Mouse (Mus musculus) heart, adult 2 months (tissue): Measurements from ENCODE around the gene Peg3. TPM values are rescaled to one million over a fixed set of nuclear protein-coding genes. Genes with fewer than 3 reads are reported as not detected.

Experiments
- DNase-seq, 2 experiments: peaks; one replicate each; pipeline ENCODE4 v3.0.0; 2021
- H3K27ac ChIP-seq: fragments of 200-600 bp; 2 replicates; pipeline ENCODE4 v1.8.1; 2022
- H3K27me3 ChIP-seq: fragments of 200-500 bp; 2 replicates; pipeline ENCODE4 v1.6.1; 2012; ENCODE audit warnings: mild to moderate bottlenecking, low read length, inconsistent platforms, mixed read lengths; ENCODE audit not compliant: control insufficient read depth, insufficient read depth
- H3K36me3 ChIP-seq: fragments of 200-500 bp; 2 replicates; pipeline ENCODE4 v1.6.1; 2012; ENCODE audit warnings: low read length, inconsistent platforms; ENCODE audit not compliant: control insufficient read depth, insufficient read depth
- H3K4me1 ChIP-seq: fragments of 200-500 bp; 2 replicates; pipeline ENCODE4 v1.6.1; 2011; ENCODE audit warnings: low read length; ENCODE audit not compliant: control insufficient read depth, insufficient read depth
- H3K4me3 ChIP-seq: fragments of 200-600 bp; 2 replicates; pipeline ENCODE4 v1.8.1; 2022
- H3K79me2 ChIP-seq: fragments of 200-500 bp; replicated peaks from 2 replicates; pipeline ENCODE4 v1.6.1; 2012; ENCODE audit warnings: mild to moderate bottlenecking, inconsistent platforms, low read length, moderate library complexity, mixed read lengths; ENCODE audit not compliant: control insufficient read depth, insufficient read depth
- H3K9ac ChIP-seq: fragments of 200-500 bp; 2 replicates; pipeline ENCODE4 v1.6.1; 2012; ENCODE audit warnings: low read depth, mild to moderate bottlenecking, control low read depth, inconsistent platforms, low read length, mixed read lengths
- CTCF ChIP-seq: fragments of 200-600 bp; IDR thresholded peaks from 2 replicates; pipeline ENCODE4 v1.8.1; 2022; ENCODE audit warnings: antibody characterized with exemption, mild to moderate bottlenecking, moderate library complexity
- EP300 ChIP-seq: fragments of 200-500 bp; IDR thresholded peaks from 2 replicates; pipeline ENCODE4 v1.6.1; 2011; ENCODE audit warnings: low read depth, low read length, control low read depth; ENCODE audit not compliant: insufficient read depth
- POLR2A ChIP-seq: fragments of 200-500 bp; IDR thresholded peaks from 2 replicates; pipeline ENCODE4 v1.6.1; 2011; ENCODE audit warnings: mild to moderate bottlenecking, low read depth, low read length, control low read depth; ENCODE audit not compliant: insufficient read depth
- WGBS: fragments of 180-500 bp; shearing (Covaris S2); methylation state at CpG from one replicate; pipeline ENCODE4 v1.1.7; 2018; 5-methylcytosine and 5-hydroxymethylcytosine counted together
- intact Hi-C: fragments of 180-260 bp; cut with DNase I; formaldehyde crosslinking; loops from one replicate; pipeline ENCODE4 v1.15.1; 2025
- polyA plus RNA-seq: library from polyadenylated mRNA; depleted of rRNA; stranded (reverse); fragments of >200 nt; gene quantifications from 2 replicates; pipeline ENCODE4 v1.2.3, GENCODE M21; 2012
- total RNA-seq, 2 experiments: library from RNA; stranded (reverse); gene quantifications; 2 replicates each; pipeline ENCODE4 v1.2.3; 2021

Peg3 gene
- total and polyA plus RNA-seq, 3 experiments = 4.3 to 8.0 (median 5.9) TPM

DNA sequence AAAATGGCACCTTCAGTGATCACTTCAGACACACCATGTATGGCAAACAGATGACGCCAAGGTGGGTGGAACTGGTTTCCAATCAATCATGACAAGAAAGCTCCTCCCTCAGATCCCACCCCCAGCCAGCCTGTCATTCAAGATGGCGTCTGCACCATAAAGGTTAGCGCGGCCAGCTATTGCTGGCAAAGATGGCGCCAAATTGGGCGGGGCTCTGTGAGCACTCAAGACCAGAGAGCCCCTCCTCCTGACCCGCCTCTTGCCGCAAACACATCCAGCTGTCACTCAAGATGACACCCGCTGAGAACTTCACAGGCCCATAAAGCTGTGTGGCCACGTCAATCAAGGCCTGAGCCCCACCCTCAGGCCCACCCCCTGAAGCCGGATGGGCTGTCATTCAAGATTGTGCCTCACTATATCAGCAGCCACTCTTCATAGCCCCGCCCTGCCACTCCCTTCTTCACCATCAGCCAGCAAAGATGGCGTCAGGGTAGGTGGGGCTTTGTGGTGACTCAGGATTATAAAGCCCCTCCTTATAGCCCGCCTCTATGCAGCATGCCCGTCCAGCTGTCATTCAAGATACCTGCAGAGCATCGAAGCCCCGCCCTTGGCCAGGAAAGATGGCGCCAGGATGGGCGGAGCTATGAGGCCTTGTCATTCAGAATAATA is 1.8 kb downstream of the Peg3 start:
- intact Hi-C loops = loop anchor here (5.0 kb wide), 4 partner anchors 66 to 441 kb away; partner anchors contain the start of genes Zfp667 and Zfp78

DNA sequence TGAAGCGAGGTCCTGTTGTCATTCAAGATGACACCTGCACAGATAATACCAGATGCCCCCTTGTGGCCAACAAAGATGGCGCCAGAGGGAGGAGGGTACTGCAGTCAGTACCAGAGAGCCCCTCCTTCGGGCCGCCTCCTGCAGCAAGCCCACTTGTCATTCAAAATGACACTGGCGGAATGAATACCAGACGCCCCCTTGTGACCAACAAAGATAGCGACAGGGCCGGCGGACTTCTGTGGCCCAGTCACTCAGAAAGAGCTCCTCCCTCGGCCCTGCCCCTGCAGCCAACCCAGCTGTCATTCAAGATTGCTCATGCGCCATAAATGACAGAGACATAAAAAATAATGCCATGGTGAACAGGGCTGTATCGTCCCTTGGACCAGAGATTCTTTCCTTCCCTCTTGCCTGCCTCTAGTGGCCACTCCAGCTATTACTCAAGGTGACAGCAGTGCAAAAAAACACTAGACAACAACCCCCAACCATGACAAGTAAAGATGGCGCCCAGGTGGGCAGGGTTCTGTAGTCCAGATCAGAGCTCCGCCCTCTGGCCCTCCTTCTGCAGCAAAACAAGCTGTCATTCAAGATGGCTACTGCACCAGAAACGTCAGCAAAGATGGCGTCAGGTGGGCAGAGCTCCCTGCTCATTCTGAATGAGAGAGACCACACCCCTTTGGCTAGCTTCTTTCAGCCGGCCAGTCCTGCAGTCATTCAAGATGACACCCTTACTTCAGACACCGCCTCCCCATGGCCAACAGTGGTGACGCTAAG is 2.7 kb downstream of the Peg3 start:
- peak overlapping the region; percentile 28; the same call in 1 of the 2 replicates for H3K4me3 ChIP-seq
- peak; percentile 73 to 86 for DNase-seq
- no peaks in the 10 kb centered on the region for H3K79me2 ChIP-seq
- intact Hi-C loops = loop anchor here (5.0 kb wide), 4 partner anchors 65 to 440 kb away; partner anchors contain the start of genes Zfp667 and Zfp78
- H3K9ac ChIP-seq = no peak overlapping the region
- peak overlapping the region; percentile 84 for H3K27ac ChIP-seq
- peak; percentile 69 for TF ChIP-seq CTCF
- TF ChIP-seq POLR2A = no peak
- TF ChIP-seq EP300 = no peak; the same call in 1 of the 2 replicates
- H3K4me1 ChIP-seq = no peaks in the 10 kb centered on the region
- no peaks in the 10 kb centered on the region for H3K36me3 ChIP-seq
- H3K27me3 ChIP-seq = no peaks in the 10 kb centered on the region
- WGBS = 63% methylated on average over 19 of the region's 19 CpGs

More for the DNA sequence above, 1.8 kb downstream of the Peg3 start:
- Histone ChIP-seq H3K79me2 (no peaks in the 10 kb centered on the region), H3K27me3 (no peaks in the 10 kb centered on the region), H3K9ac (no peak overlapping the region), H3K36me3 (no peaks in the 10 kb centered on the region), H3K4me1 (no peaks in the 10 kb centered on the region), H3K4me3 (peak overlapping the region; percentile 48), H3K27ac (peak overlapping the region; percentile 85)
- TF ChIP-seq EP300 (0 out of 2 replicates have a peak, but pooled peaks have one; percentile 19), POLR2A (no peak), CTCF (no peak)
- peak; percentile 86 to 92 for DNase-seq
- WGBS = 55% methylated on average over 19 of the region's 19 CpGs

DNA sequence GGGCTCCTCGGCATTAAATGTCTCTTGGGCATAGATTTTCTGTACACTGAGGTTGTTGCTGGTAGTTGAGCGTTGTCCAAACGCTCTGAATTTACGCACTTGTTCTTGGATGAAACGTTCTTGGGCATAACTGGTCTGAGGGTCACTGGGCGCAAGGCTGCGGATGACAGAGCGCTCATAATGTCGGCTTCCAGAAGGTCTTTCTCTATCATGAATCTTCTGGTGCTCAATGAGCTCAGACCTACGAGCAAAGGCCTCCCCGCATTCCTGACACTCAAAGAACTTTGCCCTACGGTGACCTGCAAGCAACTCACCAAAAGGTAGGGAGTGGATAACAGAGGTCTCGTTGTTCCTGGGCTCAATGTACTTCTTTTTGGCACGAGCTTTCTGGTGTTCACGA is 20.8 kb downstream of the Peg3 start:
- 90% methylated on average over 15 of the region's 15 CpGs for WGBS

DNA sequence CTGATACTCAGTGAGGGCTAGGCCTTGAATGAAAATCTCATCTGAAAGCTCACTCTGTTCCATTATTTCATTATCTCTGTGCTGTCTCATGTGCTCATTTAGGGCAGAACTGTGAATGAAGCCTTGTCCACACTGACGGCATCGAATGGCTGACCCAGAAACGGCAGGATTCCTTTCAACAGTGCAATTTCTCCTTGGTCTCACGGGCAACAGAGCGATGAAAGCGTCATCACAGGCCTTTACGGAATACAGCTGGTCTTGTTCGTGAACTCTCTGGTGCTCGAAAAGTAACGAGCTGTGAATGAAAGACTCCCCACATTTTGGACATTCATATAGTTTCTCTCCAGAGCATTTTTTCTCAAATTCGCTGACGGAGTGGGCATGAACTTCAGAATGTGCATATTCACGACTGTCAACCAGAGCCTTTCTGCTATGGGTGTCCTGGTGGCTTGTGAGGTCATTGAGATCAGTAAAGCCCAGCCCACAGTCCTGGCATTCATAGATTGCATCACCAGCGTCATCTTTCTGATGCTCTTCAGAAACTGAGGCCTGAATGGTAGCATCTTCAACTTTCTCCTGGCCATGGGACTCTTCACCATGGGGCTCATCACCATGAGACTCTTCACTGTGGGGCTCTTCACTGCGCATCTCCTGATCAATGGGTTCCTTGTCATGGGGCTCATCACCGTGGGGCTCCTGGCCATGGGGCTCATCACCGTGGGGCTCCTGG is 21.6 kb downstream of the Peg3 start:
- 78% methylated on average over 17 of the region's 17 CpGs for WGBS
- Histone ChIP-seq H3K9ac (no peak overlapping the region), H3K4me1 (no peaks in the 10 kb centered on the region), H3K27me3 (no peaks in the 10 kb centered on the region), H3K36me3 (no peaks in the 10 kb centered on the region), H3K79me2 (no peaks in the 10 kb centered on the region), H3K27ac (no peak overlapping the region), H3K4me3 (no peak overlapping the region)
- intact Hi-C loops = no loop called here
- no peak for DNase-seq
- TF ChIP-seq EP300 (no peak), CTCF (no peak), POLR2A (no peak)

More for the DNA sequence above, 20.8 kb downstream of the Peg3 start:
- DNase-seq = no peak
- no peak overlapping the region for H3K27ac ChIP-seq
- no peaks in the 10 kb centered on the region for H3K27me3 ChIP-seq
- TF ChIP-seq CTCF = no peak
- TF ChIP-seq EP300 = no peak
- TF ChIP-seq POLR2A = no peak
- intact Hi-C loops = no loop called here
- H3K4me1 ChIP-seq = no peaks in the 10 kb centered on the region
- no peak overlapping the region for H3K9ac ChIP-seq
- H3K79me2 ChIP-seq = no peaks in the 10 kb centered on the region
- H3K4me3 ChIP-seq = no peak overlapping the region
- H3K36me3 ChIP-seq = no peaks in the 10 kb centered on the region

DNA sequence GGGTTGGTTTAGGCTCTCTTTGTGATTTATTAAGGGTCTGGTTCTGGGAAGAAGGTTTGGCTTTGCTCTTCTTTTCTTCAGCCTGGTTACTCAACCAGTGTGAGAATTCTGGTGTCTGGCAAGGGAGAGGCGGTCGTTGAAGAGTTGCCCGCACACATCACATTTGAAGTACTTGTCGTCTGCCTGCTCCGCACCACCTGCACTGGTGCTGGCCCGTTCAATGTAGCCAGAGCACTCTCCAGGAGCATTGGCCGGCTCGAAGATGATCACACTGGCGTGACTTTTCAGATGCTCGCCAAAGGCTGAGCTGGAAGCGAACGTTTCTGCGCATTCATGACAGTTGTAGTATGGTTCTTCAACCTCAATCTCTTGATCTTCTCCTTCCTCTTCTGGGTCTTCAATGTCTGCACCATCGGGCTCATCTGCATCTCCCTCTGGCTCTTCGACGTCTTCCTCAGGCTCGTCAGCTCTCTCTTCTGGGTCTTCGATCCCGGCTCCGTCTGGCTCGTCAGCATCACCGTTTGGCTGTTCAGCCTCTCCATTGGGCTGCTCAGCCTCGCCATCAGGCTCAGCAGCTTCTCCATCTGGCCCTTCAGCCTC is 22.7 kb downstream of the Peg3 start:
- Histone ChIP-seq H3K9ac (no peak overlapping the region), H3K27me3 (no peaks in the 10 kb centered on the region), H3K36me3 (no peaks in the 10 kb centered on the region), H3K79me2 (no peaks in the 10 kb centered on the region), H3K4me1 (no peaks in the 10 kb centered on the region), H3K4me3 (no peak overlapping the region), H3K27ac (no peak overlapping the region)
- 90% methylated on average over 23 of the region's 23 CpGs for WGBS
- intact Hi-C loops = no loop called here
- TF ChIP-seq CTCF (no peak), EP300 (no peak), POLR2A (no peak)
- DNase-seq = no peak
